Comparison of ENCODE assay signal across 41 mouse cellular contexts in the genomic region with DNA sequence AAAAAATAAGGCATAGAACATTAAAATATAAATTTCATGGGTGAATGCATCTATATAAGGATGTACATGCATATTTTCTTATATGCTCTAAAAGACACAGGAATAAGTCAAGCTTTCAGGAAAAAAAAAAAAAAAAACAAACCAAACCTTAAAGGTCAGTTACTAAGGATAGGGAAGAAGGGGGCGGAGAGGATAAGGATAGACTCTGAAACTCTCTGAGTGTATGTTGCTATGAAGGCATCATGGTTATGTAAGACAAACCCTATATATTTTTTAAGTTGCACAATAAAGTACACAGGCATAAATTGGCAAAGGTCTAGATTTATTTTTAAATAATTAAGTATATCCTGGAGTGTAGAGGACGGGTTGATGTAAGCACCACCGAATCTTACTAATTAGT. TPM values are rescaled to one million over a fixed set of nuclear protein-coding genes. Genes with fewer than 3 reads are reported as not detected.
"Had no signal": no experiment of that assay in that cellular context is flagged by ENCODE, and none has a peak within 500 bp of the region (broad histone marks: within the 10 kb centered on the region; RNA-seq: fewer than 3 reads in every experiment).

No protein-coding gene starts in this region.

- DNase-seq: heart, postnatal 10 days; heart, postnatal 14 days; heart, postnatal 36 days; heart, postnatal 4 days; kidney, adult 11 months; kidney, adult 18-20 months; kidney, adult 2 months; kidney, adult 8-10 months; kidney, adult 9 months; kidney, postnatal 10 days; kidney, postnatal 14 days; kidney, postnatal 25 days; kidney, postnatal 36 days; layer of hippocampus, adult 9-11 months; layer of hippocampus, postnatal 36 days had no signal

- ATAC-seq: hindbrain, embryonic 16.5 days; hindbrain, postnatal 0 days; inflammation-experienced regulatory T-cells, adult 6 months; intestine, embryonic 15.5 days; intestine, embryonic 16.5 days; intestine, postnatal 0 days had no signal

- H3K27ac ChIP-seq: heart, embryonic 10.5 days; heart, embryonic 13.5 days; heart, embryonic 15.5 days; hindbrain, embryonic 10.5 days; hindbrain, embryonic 12.5 days; hindbrain, embryonic 13.5 days; hindbrain, embryonic 14.5 days; hindbrain, embryonic 15.5 days; hindbrain, postnatal 0 days; intestine, embryonic 15.5 days; kidney, embryonic 15.5 days; kidney, postnatal 0 days; layer of hippocampus, adult 2 months had no signal

- H3K4me3 ChIP-seq: heart, embryonic 10.5 days; heart, embryonic 12.5 days; heart, embryonic 13.5 days; heart, embryonic 15.5 days; hindbrain, embryonic 10.5 days; hindbrain, embryonic 12.5 days; hindbrain, embryonic 13.5 days; hindbrain, embryonic 15.5 days; intestine, embryonic 15.5 days; kidney, embryonic 15.5 days; layer of hippocampus, adult 2 months had no signal

RNA-seq across cellular contexts. Expression of gene Pth, which starts 26.9 kb away (rescaled TPM):
- total RNA-seq: heart, postnatal 10 days; heart, postnatal 14 days; heart, postnatal 25 days; heart, postnatal 36 days; heart, postnatal 4 days; hematopoietic stem cell, adult 5-6 weeks; hindbrain, postnatal 0 days; layer of hippocampus, adult 18-20 months; layer of hippocampus, adult 2 months; layer of hippocampus, adult 8-10 months; layer of hippocampus, postnatal 10 days; layer of hippocampus, postnatal 14 days; layer of hippocampus, postnatal 25 days; layer of hippocampus, postnatal 36 days; left cerebral cortex, adult 8-10 months had no signal
